Mouse (Mus musculus) hindbrain, embryonic 14.5 days (tissue): ENCODE measurements around the gene Trove2. TPM values are rescaled to one million over a fixed set of nuclear protein-coding genes. Genes with fewer than 3 reads are reported as not detected.
"Not testable (repeated sequence)": the region's sequence is repeated elsewhere in the genome, so short reads cannot be mapped to it uniquely, and the experiment has no call there.

Experiments
- ATAC-seq: fragments of 200-750 bp; cut with Nextera tagmentation; 2 replicates; pipeline ENCODE4 v1.8.0; 2017; ENCODE audit warnings: moderate number of reproducible peaks, mild to moderate bottlenecking, moderate TSS enrichment, moderate library complexity; ENCODE audit not compliant: low FRiP score
- DNase-seq: peaks from one replicate; pipeline ENCODE4 v3.0.0-alpha.2; 2015; ENCODE audit warnings: low spot score
- H3K27ac ChIP-seq: fragments of 300-500 bp; sonication (generic); 2 replicates; pipeline ENCODE4 v1.5.1; 2014; ENCODE audit warnings: mild to moderate bottlenecking, moderate library complexity
- H3K27me3 ChIP-seq: fragments of 300-500 bp; sonication (generic); 2 replicates; pipeline ENCODE4 v1.6.1; 2014; ENCODE audit warnings: mild to moderate bottlenecking, low read length, mixed read lengths; ENCODE audit not compliant: control insufficient read depth, insufficient read depth
- H3K36me3 ChIP-seq: fragments of 300-500 bp; sonication (generic); replicated peaks from 2 replicates; pipeline ENCODE4 v1.6.1; 2014; ENCODE audit not compliant: control insufficient read depth, insufficient read depth
- H3K4me1 ChIP-seq: fragments of 300-500 bp; sonication (generic); replicated peaks from 2 replicates; pipeline ENCODE4 v1.6.1; 2014; ENCODE audit warnings: antibody characterized with exemption, low read length, mixed read lengths; ENCODE audit not compliant: control insufficient read depth, insufficient read depth
- H3K4me2 ChIP-seq: fragments of 300-500 bp; sonication (generic); replicated peaks from 2 replicates; pipeline ENCODE4 v1.6.1; 2014; ENCODE audit warnings: mild to moderate bottlenecking, moderate library complexity
- H3K4me3 ChIP-seq: fragments of 300-500 bp; sonication (generic); replicated peaks from 2 replicates; pipeline ENCODE4 v1.5.1; 2014; ENCODE audit warnings: mild to moderate bottlenecking, low read length
- H3K9ac ChIP-seq: fragments of 300-500 bp; sonication (generic); 2 replicates; pipeline ENCODE4 v1.6.1; 2014
- H3K9me3 ChIP-seq: fragments of 300-500 bp; sonication (generic); 2 replicates; pipeline ENCODE4 v1.6.1; 2016; ENCODE audit warnings: low read length; ENCODE audit not compliant: control insufficient read depth
- WGBS: fragments of 180-500 bp; shearing (Covaris S2); extraction: QIAGEN DNeasy Blood & Tissue Kit; methylation state at CpG from one replicate; pipeline ENCODE4 v1.1.7; 2014; 5-methylcytosine and 5-hydroxymethylcytosine counted together
- polyA plus RNA-seq: library from polyadenylated mRNA; unstranded; fragments of >200 nt; fragmentation: Nextera tagmentation; extraction: Ambion mirVana; gene quantifications from 2 replicates; pipeline ENCODE4 v1.2.1, GENCODE M21; 2014

Gene Trove2
- polyA plus RNA-seq, 1 experiment from 2014 or later, result 31.4 TPM

GRCm38 (mm10) chr1:143716038-143716437 lies 60.8 kb downstream of the Trove2 start, which contains the start of gene Glrx2:
Glrx2 (plus strand) TSS chr1:143716338.
- ATAC-seq, H3K4me1 ChIP-seq, DNase-seq, H3K27me3 ChIP-seq, H3K27ac ChIP-seq, H3K4me3 ChIP-seq, H3K4me2 ChIP-seq, H3K9ac ChIP-seq, H3K36me3 ChIP-seq, H3K9me3 ChIP-seq: not testable (repeated sequence)
- no CpG with 5 or more reads among the region's 2 CpGs for WGBS

GRCm38 (mm10) chr1:143710627-143710976 lies 66.3 kb downstream of the Trove2 start:
- no peak for ATAC-seq

GRCm38 (mm10) chr1:143709966-143710626 lies 66.8 kb downstream of the Trove2 start:
- DNase-seq (no peak), ATAC-seq (peak; percentile 62; the same call in 1 of the 2 replicates)
- no peaks in the 10 kb centered on the region for H3K4me1 ChIP-seq
- no peaks in the 10 kb centered on the region for H3K36me3 ChIP-seq
- 62% methylated on average over 7 of the region's 7 CpGs for WGBS
- H3K27ac ChIP-seq, result no peak overlapping the region
- no peak overlapping the region for H3K4me2 ChIP-seq
- no peaks in the 10 kb centered on the region for H3K27me3 ChIP-seq
- H3K9me3 ChIP-seq, result no peaks in the 10 kb centered on the region
- H3K9ac ChIP-seq, result no peak overlapping the region
- no peak overlapping the region for H3K4me3 ChIP-seq

More at GRCm38 (mm10) chr1:143710627-143710976, 66.3 kb downstream of the Trove2 start:
- H3K9ac ChIP-seq, result no peak overlapping the region
- no peak overlapping the region for H3K4me3 ChIP-seq
- no peaks in the 10 kb centered on the region for H3K4me1 ChIP-seq
- WGBS, result 90% methylated on average over 5 of the region's 5 CpGs
- no peaks in the 10 kb centered on the region for H3K36me3 ChIP-seq
- no peaks in the 10 kb centered on the region for H3K27me3 ChIP-seq
- H3K27ac ChIP-seq, result no peak overlapping the region
- no peaks in the 10 kb centered on the region for H3K9me3 ChIP-seq
- no peak for DNase-seq
- H3K4me2 ChIP-seq, result no peak overlapping the region

GRCm38 (mm10) chr1:143708361-143708760 lies 68.5 kb downstream of the Trove2 start:
- no peaks in the 10 kb centered on the region for H3K4me1 ChIP-seq
- no peaks in the 10 kb centered on the region for H3K9me3 ChIP-seq
- ATAC-seq, result no peak
- no peaks in the 10 kb centered on the region for H3K27me3 ChIP-seq
- H3K4me2 ChIP-seq, result no peak overlapping the region
- no peak for DNase-seq
- H3K27ac ChIP-seq, result no peak overlapping the region
- H3K4me3 ChIP-seq, result no peak overlapping the region
- 75% methylated on average over 6 of the region's 6 CpGs for WGBS
- no peak overlapping the region for H3K9ac ChIP-seq
- H3K36me3 ChIP-seq, result no peaks in the 10 kb centered on the region

- no peak overlapping the region for H3K27ac ChIP-seq
- H3K9ac ChIP-seq, result no peak overlapping the region
- H3K4me3 ChIP-seq, result no peak overlapping the region
- H3K4me1 ChIP-seq, result no peaks in the 10 kb centered on the region
- H3K4me2 ChIP-seq, result no peak overlapping the region
- no peaks in the 10 kb centered on the region for H3K9me3 ChIP-seq
- H3K36me3 ChIP-seq, result no peaks in the 10 kb centered on the region
- WGBS, result 50% methylated on average over 4 of the region's 4 CpGs
- no peaks in the 10 kb centered on the region for H3K27me3 ChIP-seq
- ATAC-seq, result no peak
- DNase-seq, result no peak
These were observed 69.9 kb downstream of the Trove2 start for GRCm38 (mm10) chr1:143707006-143707405.

GRCm38 (mm10) chr1:143702741-143703262 lies 74.1 kb downstream of the Trove2 start, which contains the start of gene Cdc73:
Cdc73 (minus strand) TSS chr1:143702893.
- H3K4me1 ChIP-seq, result peaks cover 12% of the 10 kb centered on the region
- peak within 1 kb of the TSS; percentile 92 for H3K4me3 ChIP-seq
- H3K9ac ChIP-seq, result peak within 1 kb of the TSS; percentile 88
- H3K27me3 ChIP-seq, result no peaks in the 10 kb centered on the region
- WGBS, result under 1% methylated on average over 74 of the region's 74 CpGs
- peak within 1 kb of the TSS; percentile 74 for H3K4me2 ChIP-seq
- DNase-seq (peak; percentile 93), ATAC-seq (peak; percentile 99)
- no peaks in the 10 kb centered on the region for H3K9me3 ChIP-seq
- H3K36me3 ChIP-seq, result peaks cover 6% of the 10 kb centered on the region; the same call in 1 of the 2 replicates
- H3K27ac ChIP-seq, result peak within 1 kb of the TSS; percentile 92

GRCm38 (mm10) chr1:143702141-143702740 lies 74.6 kb downstream of the Trove2 start:
- peak overlapping the region; percentile 92 for H3K4me3 ChIP-seq
- peak overlapping the region; percentile 74 for H3K4me2 ChIP-seq
- H3K9me3 ChIP-seq, result no peaks in the 10 kb centered on the region
- peak; percentile 42 for DNase-seq
- 2% methylated on average over 44 of the region's 48 CpGs for WGBS
- H3K9ac ChIP-seq, result peak overlapping the region; percentile 88
- ATAC-seq, result peak; percentile 80
- no peaks in the 10 kb centered on the region for H3K27me3 ChIP-seq
- H3K36me3 ChIP-seq, result peaks cover 9% of the 10 kb centered on the region; the same call in 1 of the 2 replicates
- H3K27ac ChIP-seq, result peak overlapping the region; percentile 92
- H3K4me1 ChIP-seq, result peaks cover 12% of the 10 kb centered on the region

- under 1% methylated on average over 13 of the region's 13 CpGs for WGBS
- H3K9ac ChIP-seq, result peak overlapping the region; percentile 88
- H3K9me3 ChIP-seq, result no peaks in the 10 kb centered on the region
- H3K27me3 ChIP-seq, result no peaks in the 10 kb centered on the region
- no peak for DNase-seq
- peaks cover 13% of the 10 kb centered on the region; the same call in 1 of the 2 replicates for H3K36me3 ChIP-seq
- peak overlapping the region; percentile 74 for H3K4me2 ChIP-seq
- peak overlapping the region; percentile 92 for H3K4me3 ChIP-seq
- H3K4me1 ChIP-seq, result peaks cover 12% of the 10 kb centered on the region
- H3K27ac ChIP-seq, result peak overlapping the region; percentile 92
- ATAC-seq, result no peak
These were observed 75.1 kb downstream of the Trove2 start for GRCm38 (mm10) chr1:143701736-143702135.
